Mouse (Mus musculus) thymus, adult 2 months (tissue): ENCODE data around the gene Tmem14a.

Source experiments
- CTCF ChIP-seq: fragments of 200-500 bp; IDR thresholded peaks from 2 replicates; pipeline ENCODE4 v1.5.1; 2012; ENCODE audit warnings: mild to moderate bottlenecking, control low read depth, low read length, moderate library complexity, borderline replicate concordance; ENCODE audit not compliant: control insufficient read depth, poor library complexity, insufficient read depth; ENCODE audit errors: extremely low read depth
- POLR2A ChIP-seq: fragments of 200-500 bp; IDR thresholded peaks from 2 replicates; pipeline ENCODE4 v1.6.1; 2012; ENCODE audit warnings: mild to moderate bottlenecking, low read length, control low read depth, moderate library complexity; ENCODE audit not compliant: control insufficient read depth, poor library complexity, insufficient read depth; ENCODE audit errors: extremely low read depth

- TF ChIP-seq CTCF (no peak), POLR2A (no peak)
These were observed 17.0 kb downstream of the Tmem14a start for GRCm38 (mm10) chr1:21235359-21235758.
